Mouse (Mus musculus) midbrain, embryonic 10.5 days (tissue): Measurements from ENCODE around the gene Ube2u. TPM values are rescaled to one million over a fixed set of nuclear protein-coding genes. Genes with fewer than 3 reads are reported as not detected.
"Not testable (repeated sequence)": the region's sequence is repeated elsewhere in the genome, so short reads cannot be mapped to it uniquely, and the experiment has no call there.

ENCODE experiments used
- DNase-seq: peaks from one replicate; pipeline ENCODE4 v3.0.0-alpha.2; 2017; ENCODE audit warnings: low spot score
- H3K27ac ChIP-seq: fragments of 300-500 bp; sonication (generic); replicated peaks from 2 replicates; pipeline ENCODE4 v1.5.1; 2016; ENCODE audit warnings: mild to moderate bottlenecking
- H3K27me3 ChIP-seq: fragments of 300-500 bp; sonication (generic); 2 replicates; pipeline ENCODE4 v1.6.1; 2016; ENCODE audit warnings: low read depth, mild to moderate bottlenecking; ENCODE audit not compliant: poor library complexity, severe bottlenecking
- H3K36me3 ChIP-seq: fragments of 300-500 bp; sonication (generic); 2 replicates; pipeline ENCODE4 v1.6.1; 2016; ENCODE audit warnings: mild to moderate bottlenecking, moderate library complexity
- H3K4me1 ChIP-seq: fragments of 300-500 bp; sonication (generic); 2 replicates; pipeline ENCODE4 v1.6.1; 2016
- H3K4me3 ChIP-seq: fragments of 300-500 bp; sonication (generic); 2 replicates; pipeline ENCODE4 v1.5.1; 2016; ENCODE audit warnings: mild to moderate bottlenecking, moderate library complexity
- H3K9me3 ChIP-seq: fragments of 300-500 bp; sonication (generic); replicated peaks from 2 replicates; pipeline ENCODE4 v1.6.1; 2016; ENCODE audit warnings: mild to moderate bottlenecking
- WGBS: fragments of 180-500 bp; shearing (Covaris S2); methylation state at CpG from one replicate; pipeline ENCODE4 v1.1.7; 2016; 5-methylcytosine and 5-hydroxymethylcytosine counted together
- polyA plus RNA-seq: library from polyadenylated mRNA; unstranded; fragments of >200 nt; fragmentation: Nextera tagmentation; extraction: Ambion mirVana; gene quantifications from 2 replicates; pipeline ENCODE4 v1.2.1, GENCODE M21; 2016

Ube2u gene
- polyA plus RNA-seq, result 0.53 and 0.78 TPM in 2 replicates

DNA sequence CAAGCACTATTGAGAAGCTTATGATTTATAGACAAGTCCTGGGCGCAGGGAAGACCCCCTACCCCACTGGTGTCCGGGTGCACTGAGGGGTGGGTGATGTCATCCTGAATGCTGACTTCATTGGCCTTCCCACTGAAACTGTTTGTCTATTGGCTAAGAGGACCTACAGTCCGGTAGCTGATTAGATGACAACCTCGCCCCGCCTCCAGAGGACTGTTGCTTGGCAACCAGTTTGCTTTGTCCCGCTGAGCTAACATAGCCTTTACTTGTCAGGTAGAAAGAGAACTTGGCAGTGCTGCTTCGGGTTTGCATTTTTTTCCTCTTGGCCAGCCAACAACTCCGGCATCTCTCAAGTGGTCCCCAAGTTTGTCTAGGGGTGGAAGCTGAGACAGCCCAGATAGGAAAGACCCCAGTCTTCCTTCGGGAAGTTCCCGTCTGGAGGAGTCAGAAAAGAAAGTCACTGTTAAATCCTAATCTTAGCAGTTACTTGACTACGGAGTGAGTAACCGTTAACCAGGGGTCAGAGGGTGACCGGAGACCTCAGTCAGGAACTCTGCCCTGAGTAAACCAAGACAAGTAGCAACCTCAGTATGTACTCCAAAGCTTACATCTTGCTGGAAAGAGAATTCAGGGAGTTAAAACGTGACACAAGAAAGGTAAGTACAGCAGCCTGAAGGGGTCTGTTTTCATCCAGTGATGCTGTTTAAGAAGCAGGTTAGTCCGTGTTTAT is at the start of gene Ube2u:
Ube2u (plus strand) TSS at position 258 of the 730 bp plus-strand sequence.
- Histone ChIP-seq H3K9me3 (no peaks in the 10 kb centered on the region), H3K36me3 (no peaks in the 10 kb centered on the region), H3K4me3 (peak within 1 kb of the TSS; percentile 47), H3K27ac (0 out of 2 replicates have a peak within 1 kb of the TSS, but pooled peaks have one; percentile 64), H3K4me1 (peaks cover 12% of the 10 kb centered on the region), H3K27me3 (no peaks in the 10 kb centered on the region)
- DNase-seq, result peak; percentile 81
- 31% methylated on average over 15 of the region's 15 CpGs for WGBS

DNA sequence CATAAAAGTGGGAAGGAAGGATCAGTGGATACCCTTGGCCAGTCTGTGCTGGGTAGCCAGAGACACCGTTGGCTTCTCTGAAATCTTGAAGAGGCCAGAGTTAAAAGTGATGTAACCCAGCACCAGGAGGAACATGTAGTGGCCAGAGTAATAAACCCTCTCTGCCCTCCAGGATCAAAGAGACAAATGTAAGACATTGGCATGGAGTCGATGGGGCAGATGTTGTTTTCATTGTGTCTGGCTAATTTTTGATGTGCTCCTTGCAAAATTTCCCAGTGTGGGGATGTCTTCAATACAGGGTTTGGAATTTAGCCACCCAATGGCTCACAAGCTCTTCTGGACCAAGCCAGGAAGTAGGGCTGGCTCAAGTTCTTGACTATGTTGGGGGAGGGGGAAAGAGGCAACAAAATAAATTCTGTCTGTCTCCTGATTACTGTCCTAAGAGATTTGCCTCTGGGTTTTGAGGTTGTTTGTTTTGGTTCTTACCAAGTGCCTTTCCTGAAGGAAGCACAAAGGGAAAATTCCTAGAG is 49.2 kb upstream of the Ube2u start:
- H3K27ac ChIP-seq, result no peak overlapping the region
- H3K27me3 ChIP-seq, result no peaks in the 10 kb centered on the region
- no peak for DNase-seq
- no peak overlapping the region for H3K4me3 ChIP-seq
- no peaks in the 10 kb centered on the region for H3K9me3 ChIP-seq
- H3K4me1 ChIP-seq, result peaks cover 3% of the 10 kb centered on the region; the same call in 1 of the 2 replicates
- H3K36me3 ChIP-seq, result no peaks in the 10 kb centered on the region
- 92% methylated on average over 2 of the region's 2 CpGs for WGBS

DNA sequence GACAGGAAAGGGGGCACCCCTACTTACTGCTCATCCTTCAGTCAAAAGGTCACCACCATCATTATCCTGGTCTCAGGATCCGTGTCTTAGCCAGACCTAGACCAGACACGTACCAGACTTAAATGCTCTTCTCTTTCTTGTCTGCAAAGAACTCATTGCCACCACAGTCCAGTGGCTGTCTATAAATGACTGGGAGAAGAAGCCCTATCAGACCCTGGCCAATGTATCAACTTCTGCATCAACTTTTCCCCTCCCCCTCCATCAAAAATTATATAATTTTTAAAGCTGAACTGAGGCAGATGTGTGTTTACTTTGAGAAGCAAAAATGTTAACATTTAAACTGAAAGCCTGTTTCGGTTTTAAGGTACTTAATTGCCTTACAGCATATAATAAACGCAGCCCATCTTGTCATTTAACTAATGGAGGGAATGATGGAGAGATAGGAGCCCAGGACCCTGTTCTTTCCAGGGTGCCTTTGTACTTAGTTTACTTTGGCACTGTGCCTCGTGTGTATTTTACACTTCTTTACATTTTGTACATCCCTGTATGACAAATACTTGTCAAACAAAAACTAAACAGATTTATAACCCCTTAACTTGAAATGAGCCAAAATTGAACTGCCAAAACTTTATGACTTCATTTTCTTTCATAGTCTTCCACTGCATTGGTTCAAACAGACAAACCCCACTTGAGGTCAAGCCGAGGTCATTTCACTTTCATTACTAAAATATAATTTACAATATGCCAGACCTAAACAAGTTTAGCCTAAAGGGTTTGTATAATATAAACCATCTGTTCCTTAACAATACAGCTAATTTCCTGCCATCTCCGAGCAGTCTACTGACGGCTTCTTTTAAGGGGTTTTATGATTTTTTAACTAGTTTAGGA is 43.1 kb upstream of the Ube2u start:
- Histone ChIP-seq H3K36me3 (no peaks in the 10 kb centered on the region), H3K27me3 (no peaks in the 10 kb centered on the region), H3K9me3 (no peaks in the 10 kb centered on the region), H3K4me1 (no peaks in the 10 kb centered on the region), H3K27ac (no peak overlapping the region), H3K4me3 (no peak overlapping the region)
- no peak for DNase-seq
- 85% methylated on average over 8 of the region's 8 CpGs for WGBS

DNA sequence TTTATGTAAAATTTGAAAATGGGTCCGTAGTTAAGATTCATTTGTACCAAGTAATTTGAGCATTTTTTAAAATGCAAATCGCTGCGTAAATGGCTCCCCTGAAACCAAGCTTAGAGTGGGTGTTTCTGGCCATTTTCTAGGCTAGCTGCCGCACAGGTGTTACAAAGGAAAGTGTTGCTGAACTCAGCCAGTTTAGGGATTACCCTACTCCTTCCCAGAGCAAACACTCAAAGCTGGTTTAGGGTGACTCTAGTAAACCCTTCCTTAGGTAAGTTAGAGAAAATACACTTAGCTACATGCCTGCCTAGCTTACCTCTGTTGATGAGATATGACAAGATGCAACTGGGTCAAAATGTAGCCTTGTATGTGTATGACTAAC is 42.5 kb upstream of the Ube2u start:
- 85% methylated on average over 4 of the region's 4 CpGs for WGBS
- DNase-seq, result no peak
- Histone ChIP-seq H3K4me1 (no peaks in the 10 kb centered on the region), H3K27me3 (no peaks in the 10 kb centered on the region), H3K4me3 (no peak overlapping the region), H3K27ac (no peak overlapping the region), H3K9me3 (no peaks in the 10 kb centered on the region), H3K36me3 (no peaks in the 10 kb centered on the region)

DNA sequence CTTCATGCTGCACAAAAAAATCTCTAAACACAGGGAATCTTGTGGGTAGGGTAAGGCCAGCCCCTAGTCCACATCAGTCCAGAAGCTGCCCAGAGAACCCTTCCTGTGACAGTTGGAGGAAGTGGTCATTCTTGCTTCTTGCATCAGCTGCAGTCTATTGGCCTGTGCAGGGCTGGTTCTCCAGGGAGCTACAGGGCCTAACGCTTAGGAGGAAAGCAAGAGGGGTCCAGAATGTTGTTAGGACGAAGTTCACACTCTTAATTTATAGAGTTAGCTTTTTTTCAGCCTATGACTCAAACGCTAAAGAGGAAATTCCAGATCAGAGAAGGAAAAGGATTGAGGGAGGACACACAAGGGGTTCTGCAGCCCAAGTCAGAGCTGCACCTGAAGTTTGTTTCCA is 31.8 kb upstream of the Ube2u start:
- Histone ChIP-seq H3K9me3 (no peaks in the 10 kb centered on the region), H3K27ac (no peak overlapping the region), H3K27me3 (no peaks in the 10 kb centered on the region), H3K36me3 (peaks cover 1% of the 10 kb centered on the region), H3K4me3 (no peak overlapping the region), H3K4me1 (no peaks in the 10 kb centered on the region)
- DNase-seq, result no peak
- WGBS, result 71% methylated on average over 3 of the region's 3 CpGs

DNA sequence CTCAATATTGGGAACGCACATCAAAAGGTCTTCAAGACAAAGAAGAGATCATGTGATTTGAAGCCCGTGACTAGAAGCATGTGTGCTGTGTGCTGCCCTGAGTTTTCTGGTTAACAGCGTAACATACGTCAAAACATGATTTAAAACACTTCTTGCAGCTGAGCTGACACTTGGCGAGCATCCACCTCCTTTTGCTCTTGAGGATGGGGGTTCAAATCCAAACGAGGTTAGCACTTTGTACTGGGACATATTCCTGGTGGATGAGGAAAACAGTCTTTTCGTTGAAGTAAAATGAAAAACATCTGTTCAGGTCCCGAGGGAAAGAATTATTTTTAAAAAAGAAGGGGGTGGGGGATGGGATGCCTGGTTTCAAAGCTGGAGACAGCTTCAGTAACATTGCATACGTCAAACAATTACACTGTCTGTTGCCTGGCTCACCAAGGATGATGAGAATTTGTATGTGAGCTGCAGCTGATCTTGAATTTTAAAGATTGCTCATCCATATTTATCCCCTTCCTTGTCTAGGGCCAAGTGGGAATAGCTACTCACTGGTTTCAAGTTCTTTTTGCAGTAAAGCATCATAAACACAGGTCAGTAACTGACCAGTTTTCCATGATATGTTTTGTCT is 16.0 kb upstream of the Ube2u start:
- DNase-seq, result no peak
- no peaks in the 10 kb centered on the region for H3K27me3 ChIP-seq
- WGBS, result 75% methylated on average over 9 of the region's 9 CpGs
- H3K36me3 ChIP-seq, result no peaks in the 10 kb centered on the region
- no peaks in the 10 kb centered on the region for H3K9me3 ChIP-seq
- H3K4me1 ChIP-seq, result 0 out of 2 replicates have a peak, but pooled peaks cover 4% of the 10 kb centered on the region
- H3K4me3 ChIP-seq, result no peak overlapping the region
- no peak overlapping the region for H3K27ac ChIP-seq

DNA sequence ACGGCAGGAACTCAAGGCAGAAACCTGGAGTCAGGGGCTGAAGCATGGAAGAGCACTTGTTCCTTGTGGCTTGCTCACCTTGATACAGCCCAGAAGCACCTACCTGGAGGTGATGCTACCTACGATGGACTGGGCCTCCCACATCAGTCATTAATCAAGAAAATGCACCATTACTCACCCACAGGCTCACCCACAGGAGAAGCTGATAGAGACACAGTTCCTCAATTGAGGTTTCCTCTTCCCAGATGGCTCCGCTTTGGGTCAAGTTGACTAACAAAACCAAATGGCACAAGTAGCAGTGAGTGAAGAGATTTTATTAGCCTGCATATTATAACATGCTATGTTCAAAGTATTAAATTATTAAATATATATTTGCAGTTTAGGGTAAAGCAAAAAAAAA is 9.8 kb downstream of the Ube2u start:
- WGBS, result 95% methylated on average over 3 of the region's 3 CpGs
- H3K27me3 ChIP-seq, result no peaks in the 10 kb centered on the region
- H3K4me3 ChIP-seq, result no peak overlapping the region
- no peaks in the 10 kb centered on the region for H3K9me3 ChIP-seq
- no peak for DNase-seq
- H3K27ac ChIP-seq, result no peak overlapping the region
- H3K36me3 ChIP-seq, result no peaks in the 10 kb centered on the region
- no peaks in the 10 kb centered on the region for H3K4me1 ChIP-seq

DNA sequence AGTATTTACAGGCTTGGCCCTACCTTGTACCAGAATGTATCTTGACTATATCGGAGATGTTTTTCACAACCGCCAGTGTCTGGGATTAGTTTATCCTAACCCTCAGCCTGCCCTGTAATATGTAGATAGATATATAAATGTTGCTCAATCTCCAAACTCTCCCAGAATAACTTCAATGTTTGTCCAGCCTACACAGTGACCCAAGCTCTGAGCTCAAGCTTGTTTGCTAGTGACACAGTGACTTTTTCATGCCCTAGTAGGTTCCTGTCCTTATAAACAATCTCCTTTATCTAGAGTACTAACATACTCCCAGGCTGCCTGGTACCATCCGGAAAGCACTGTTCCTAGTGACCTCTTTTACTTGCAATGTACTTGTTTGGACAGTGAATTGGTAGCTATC is 16.5 kb downstream of the Ube2u start:
- Histone ChIP-seq H3K9me3 (no peaks in the 10 kb centered on the region), H3K27ac (no peak overlapping the region), H3K36me3 (no peaks in the 10 kb centered on the region), H3K27me3 (no peaks in the 10 kb centered on the region), H3K4me3 (no peak overlapping the region), H3K4me1 (no peaks in the 10 kb centered on the region)
- no peak for DNase-seq
- WGBS, result 91% methylated on average over 3 of the region's 3 CpGs

DNA sequence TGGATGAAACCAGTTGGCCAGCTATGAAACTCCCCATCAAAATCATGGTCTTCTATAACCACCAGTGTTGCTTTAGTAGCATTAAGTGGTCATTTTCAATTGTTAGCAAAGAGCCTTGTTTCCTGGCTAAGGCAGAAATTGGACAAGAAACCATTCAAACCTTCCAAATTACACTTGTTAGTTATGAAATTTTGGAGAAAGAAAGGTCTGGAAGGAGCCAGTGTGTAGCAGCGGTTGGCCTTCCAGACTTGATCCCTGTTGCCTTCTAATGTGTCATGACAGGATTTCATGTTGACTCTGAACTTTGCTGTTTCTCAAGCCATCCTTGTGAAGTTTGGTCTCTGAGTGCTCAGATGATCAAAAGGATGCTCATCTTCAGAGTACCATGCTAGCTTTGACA is 17.9 kb downstream of the Ube2u start:
- Histone ChIP-seq H3K27me3 (no peaks in the 10 kb centered on the region), H3K4me3 (no peak overlapping the region), H3K4me1 (no peaks in the 10 kb centered on the region), H3K9me3 (no peaks in the 10 kb centered on the region), H3K27ac (no peak overlapping the region), H3K36me3 (no peaks in the 10 kb centered on the region)
- DNase-seq, result no peak
- 81% methylated on average over 1 of the region's 1 CpGs for WGBS

DNA sequence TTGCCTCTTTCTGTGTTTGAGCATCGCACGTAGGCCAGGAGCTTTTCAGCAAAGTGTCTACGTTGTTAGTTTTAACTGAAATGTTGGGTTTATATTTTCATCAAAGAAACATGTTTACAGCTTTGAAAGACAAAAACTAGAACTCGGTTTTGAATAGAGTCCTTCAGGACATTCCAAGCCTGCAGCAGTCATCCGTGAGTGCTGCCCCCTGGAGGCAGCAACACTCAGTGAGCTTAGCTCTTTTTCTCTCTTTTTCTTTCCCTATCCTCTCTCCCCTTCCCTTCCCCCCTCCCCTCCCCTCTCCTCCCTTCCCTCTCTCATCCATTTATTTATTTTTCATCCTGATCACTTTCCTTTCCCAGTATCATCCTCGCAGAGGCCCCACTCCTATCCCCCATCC is 19.5 kb downstream of the Ube2u start:
- H3K27me3 ChIP-seq, result no peaks in the 10 kb centered on the region

DNA sequence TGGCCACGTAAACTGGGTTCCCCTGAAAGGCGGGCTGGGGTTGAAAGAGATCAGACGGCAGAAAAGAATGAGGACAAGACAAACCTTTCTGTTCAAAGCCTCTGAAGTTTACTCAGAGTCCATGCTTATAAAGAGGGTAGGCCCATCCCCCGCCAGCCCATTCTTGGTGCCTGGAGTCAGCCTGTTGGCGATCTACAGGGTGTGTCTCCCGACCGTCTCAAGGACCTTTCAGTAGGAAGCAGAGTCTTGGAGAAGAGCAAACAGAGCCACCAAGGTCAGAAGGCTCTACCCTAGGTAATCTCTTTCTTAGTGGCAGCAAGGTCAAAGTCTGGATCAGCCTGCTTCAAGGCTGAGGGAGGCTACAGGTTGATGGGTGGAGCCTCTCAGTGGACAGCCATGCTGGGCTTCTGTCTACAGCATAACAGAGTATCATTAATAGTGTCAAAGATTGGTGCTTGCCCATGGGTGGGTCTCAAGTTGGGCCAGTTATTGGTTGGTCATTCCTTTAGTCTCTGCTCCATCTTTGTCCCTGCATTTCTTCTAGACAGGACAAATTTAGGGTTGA is 20.5 kb downstream of the Ube2u start:
- H3K4me3 ChIP-seq, H3K27ac ChIP-seq, DNase-seq, H3K4me1 ChIP-seq, H3K27me3 ChIP-seq, H3K9me3 ChIP-seq, H3K36me3 ChIP-seq: not testable (repeated sequence)
- 87% methylated on average over 7 of the region's 7 CpGs for WGBS

More for the DNA sequence above, 19.5 kb downstream of the Ube2u start:
- Histone ChIP-seq H3K4me1 (no peaks in the 10 kb centered on the region), H3K36me3 (no peaks in the 10 kb centered on the region), H3K27ac (no peak overlapping the region), H3K9me3 (no peaks in the 10 kb centered on the region), H3K4me3 (no peak overlapping the region)
- 53% methylated on average over 6 of the region's 6 CpGs for WGBS
- DNase-seq, result no peak

DNA sequence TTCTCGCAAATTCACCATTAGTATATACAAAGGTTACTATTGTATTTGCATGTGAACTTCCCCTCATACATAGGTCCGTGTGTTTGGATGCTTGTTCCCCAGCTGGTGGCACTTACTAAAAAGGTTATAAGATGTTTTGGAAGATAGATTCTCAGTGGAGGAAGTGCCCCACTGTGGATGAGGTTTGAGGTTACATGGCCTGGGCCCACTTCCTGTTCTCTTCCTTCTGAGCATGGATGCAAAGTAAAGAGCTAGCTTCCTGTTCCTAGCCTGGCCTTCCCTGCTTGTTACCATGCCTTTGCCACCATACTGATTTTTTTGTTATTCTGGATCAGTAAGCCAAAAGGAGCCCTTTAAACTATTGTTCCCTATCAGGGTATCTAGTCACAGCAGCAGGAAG is 24.7 kb downstream of the Ube2u start:
- WGBS, result 85% methylated on average over 2 of the region's 2 CpGs
- Histone ChIP-seq H3K27me3 (no peaks in the 10 kb centered on the region), H3K4me1 (no peaks in the 10 kb centered on the region), H3K9me3 (peaks cover 7% of the 10 kb centered on the region; the same call in 1 of the 2 replicates), H3K36me3 (no peaks in the 10 kb centered on the region), H3K27ac (no peak overlapping the region), H3K4me3 (no peak overlapping the region)
- DNase-seq, result no peak
